Mouse (Mus musculus) fat pad, adult 2 months (tissue): ENCODE data around the gene Wee2.

Source experiments
- DNase-seq: peaks from one replicate; pipeline ENCODE4 v3.0.0-alpha.2; 2011; ENCODE audit warnings: low read depth, low spot score; ENCODE audit errors: extremely low read depth

The Wee2 gene

GRCm38 (mm10) chr6:40435151-40436046 is 3.5 kb upstream of the Wee2 start:
- no peak for DNase-seq

DNA sequence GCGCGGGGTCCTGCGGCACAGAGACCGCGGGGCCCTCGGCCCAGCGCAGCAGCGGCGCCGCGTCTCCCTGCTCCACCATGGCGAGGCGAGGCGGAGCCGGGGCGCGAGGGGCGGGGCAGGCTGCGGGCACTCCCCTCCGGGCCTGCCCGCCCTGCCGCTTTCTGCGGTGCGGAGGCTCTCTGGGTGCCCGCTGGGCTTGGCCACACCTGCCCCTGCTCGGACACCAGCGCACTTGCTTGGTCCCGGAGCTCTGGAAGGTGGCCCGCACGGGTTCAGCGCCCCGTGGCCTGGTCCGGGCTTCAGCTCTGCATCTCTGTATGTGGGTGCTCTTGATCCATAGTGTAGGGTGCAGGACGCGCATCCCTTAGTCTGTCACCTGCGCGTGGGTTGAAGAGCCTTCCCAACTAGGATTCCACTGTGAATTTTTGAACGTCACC is 2.8 kb upstream of the Wee2 start, which contains the start of gene E330009J07Rik:
TSS of gene E330009J07Rik (minus strand) at position 89 of the 437 bp plus-strand sequence.
- no peak for DNase-seq

GRCm38 (mm10) chr6:40439731-40440130 is 843 bp downstream of the Wee2 start:
- no peak for DNase-seq

DNA sequence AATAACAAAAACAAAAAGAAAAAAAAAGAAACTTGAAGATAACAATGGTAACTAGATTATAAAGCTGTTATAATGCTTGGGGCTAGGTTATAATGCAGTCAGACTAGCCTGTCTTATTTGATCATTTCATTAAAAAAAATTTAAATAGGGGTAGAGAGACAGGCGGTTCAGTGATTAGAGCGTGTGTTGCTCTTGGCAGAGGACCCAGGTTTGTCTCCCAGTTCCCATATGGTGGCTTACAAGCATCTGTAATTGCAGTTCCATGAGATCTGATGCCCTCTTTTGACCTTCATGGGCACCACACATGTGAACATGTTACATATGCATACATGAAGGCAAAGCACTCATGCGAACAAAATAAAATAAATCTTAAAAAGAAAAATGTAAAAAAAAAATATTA is 2.4 kb downstream of the Wee2 start:
- DNase-seq = no peak

DNA sequence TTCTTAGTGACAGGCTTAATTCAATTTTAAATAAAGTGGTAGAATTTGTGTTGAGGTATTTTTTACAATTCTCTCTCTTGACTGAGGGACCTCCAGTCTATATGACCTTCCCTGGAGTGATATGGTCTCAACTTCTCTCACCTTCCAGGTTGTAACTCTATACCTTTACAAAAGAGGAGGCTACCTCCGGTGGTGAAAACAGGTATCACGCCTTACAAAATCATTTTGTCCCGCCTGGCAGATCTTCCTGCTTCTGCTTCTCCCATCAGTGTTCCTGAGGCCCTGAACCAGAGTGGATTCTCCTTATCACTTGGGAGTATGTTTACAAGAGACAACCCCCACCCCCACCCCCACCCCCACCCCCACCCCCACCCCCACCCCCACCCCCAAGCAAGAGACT is 2.9 kb downstream of the Wee2 start:
- no peak for DNase-seq

DNA sequence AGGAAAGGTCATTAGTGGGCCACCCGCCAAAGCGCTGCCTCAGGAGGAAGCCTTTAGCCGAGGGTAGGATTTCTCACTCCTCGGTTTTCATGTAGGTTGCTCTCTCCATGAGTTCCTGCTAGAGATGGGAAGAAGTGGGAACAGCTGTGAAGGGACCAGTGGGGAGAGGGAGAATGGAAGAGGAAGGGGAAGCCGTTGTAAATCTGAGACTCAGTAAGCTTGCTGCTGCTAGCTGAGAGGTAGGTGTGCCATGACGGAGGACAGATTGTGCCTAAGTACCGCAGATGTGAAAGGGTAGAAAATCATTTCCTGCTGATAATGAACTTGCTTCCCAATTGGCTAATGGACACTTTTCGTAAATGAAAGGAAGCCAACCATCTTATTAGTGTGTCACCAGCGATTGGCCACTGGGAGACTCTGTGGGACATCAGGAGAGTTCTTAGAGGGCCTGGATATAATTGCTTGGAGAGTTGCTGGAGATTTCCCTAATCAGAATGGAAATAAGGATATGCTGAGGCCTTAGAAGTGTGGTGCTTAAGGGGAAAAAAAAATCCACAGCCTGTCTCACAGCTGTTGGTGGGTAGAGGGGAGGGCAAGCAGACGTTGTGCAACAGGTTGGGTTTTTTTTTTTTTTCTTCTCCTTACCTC is 4.5 kb downstream of the Wee2 start:
- no peak for DNase-seq

DNA sequence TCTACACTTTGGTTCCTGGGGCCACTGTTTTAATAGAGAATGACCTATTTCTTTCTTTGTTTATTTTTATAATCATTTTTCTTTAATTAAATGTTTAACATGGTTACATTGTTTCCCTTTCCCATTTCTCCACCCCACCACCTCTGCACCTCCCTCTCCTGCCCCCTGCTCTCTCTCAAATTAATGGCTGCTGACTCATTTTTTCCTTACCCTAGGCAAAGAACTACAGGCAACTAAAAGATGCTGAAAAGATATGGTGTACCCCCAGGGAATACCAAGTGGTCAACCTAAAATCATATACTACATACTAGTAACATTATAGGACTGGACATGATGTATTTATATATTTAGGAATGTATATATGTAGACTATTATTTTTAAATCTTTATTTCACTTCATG is 9.7 kb downstream of the Wee2 start:
- no peak for DNase-seq

GRCm38 (mm10) chr6:40454436-40455041 is 15.7 kb downstream of the Wee2 start:
- DNase-seq = no peak

DNA sequence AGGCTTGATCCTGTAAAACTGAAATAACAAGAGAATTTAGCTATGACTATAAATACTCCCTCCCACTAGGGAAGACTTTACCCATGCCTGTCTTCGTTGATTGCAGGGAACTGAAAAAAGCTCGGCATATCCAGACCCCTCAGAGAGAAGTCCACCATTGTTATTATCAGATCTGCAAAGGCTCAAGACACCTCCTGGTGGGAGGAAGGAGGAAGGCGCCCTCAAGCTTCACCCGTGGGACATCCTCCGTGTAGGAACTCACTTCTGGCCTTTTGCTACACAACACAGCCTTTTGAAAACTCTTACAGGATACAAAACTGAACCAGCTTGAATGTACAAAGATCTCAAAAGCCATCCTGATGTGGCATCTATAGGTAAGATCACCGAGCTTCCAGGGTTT is 26.8 kb downstream of the Wee2 start:
- no peak for DNase-seq

GRCm38 (mm10) chr6:40470916-40471719 is 32.2 kb downstream of the Wee2 start, which contains the start of gene Ssbp1:
TSS of gene Ssbp1 (plus strand) at chr6:40471352.
- DNase-seq = peak; percentile 39

GRCm38 (mm10) chr6:40471720-40472010 is 32.8 kb downstream of the Wee2 start:
- DNase-seq = no peak

DNA sequence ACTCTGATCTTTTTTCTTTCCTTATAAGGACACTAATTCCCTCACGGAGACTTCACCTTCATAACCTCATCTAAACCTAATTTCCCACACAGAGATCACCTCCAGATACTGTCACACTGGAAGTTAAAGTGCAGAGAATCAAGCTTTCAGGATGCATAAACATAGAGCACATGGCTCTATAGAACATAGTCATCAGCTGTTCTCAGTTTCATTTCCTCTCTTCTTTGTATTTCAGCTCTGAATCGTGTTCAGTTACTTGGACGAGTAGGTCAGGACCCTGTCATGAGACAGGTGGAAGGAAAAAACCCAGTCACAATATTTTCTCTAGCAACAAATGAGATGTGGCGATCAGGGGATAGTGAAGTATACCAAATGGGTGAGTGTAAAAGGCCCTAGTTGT is 37.2 kb downstream of the Wee2 start:
- DNase-seq = no peak

DNA sequence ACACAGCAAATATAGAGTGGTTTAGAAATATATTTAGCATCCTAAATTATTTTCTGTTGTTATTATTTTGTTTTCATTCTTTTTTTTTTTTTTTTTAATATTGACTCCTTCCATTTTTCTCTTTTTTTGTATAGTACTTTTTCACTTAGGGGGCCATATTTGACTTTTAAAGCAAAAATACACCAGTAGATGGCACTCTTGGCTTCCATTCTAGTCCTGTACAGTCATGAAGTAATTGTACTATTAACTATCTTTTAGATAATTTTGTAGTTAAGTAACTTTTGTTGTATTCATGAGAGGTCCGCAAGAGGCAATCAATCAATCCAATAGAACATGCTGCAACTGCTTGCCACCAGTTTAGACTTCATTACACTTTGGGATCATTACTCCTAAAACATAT is 40.8 kb downstream of the Wee2 start:
- no peak for DNase-seq

- no peak for DNase-seq
Observed at GRCm38 (mm10) chr6:40482318-40482717, 43.4 kb downstream of the Wee2 start.

GRCm38 (mm10) chr6:40490933-40491332 is 52.0 kb downstream of the Wee2 start, which contains the start of gene Tas2r137:
TSS of gene Tas2r137 (plus strand) at chr6:40491233.
- DNase-seq = no peak

DNA sequence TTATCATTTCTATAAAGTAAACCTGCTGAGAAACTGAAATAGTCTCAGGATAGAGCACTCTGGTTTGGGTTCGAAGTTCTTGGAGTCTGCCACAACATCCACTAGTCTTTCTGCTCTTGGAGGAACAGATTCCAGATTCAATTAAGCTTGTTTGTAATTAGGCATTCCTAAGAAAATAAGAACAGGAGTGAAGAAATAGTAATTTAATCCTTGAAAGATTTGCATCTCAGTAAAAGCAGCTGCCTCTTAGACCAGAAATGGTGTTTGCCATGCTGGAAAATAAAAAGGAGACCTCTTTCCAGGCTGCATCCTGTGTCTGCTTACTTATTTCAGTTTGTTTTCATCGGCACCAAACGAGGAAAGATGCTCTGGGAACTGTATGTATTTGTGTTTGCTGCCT is 54.3 kb downstream of the Wee2 start, which contains the start of gene Tas2r108:
TSS of gene Tas2r108 (plus strand) at position 301 of the 400 bp plus-strand sequence.
- no peak for DNase-seq
